Mouse (Mus musculus): ENCODE measurements around the gene Rbp1. TPM values are rescaled to one million over a fixed set of nuclear protein-coding genes. Genes with fewer than 3 reads are reported as not detected.

The Rbp1 gene
- total RNA-seq, 4 experiments from 2014 or later: 4.9 to 6.4 (median 5.8) TPM

DNA sequence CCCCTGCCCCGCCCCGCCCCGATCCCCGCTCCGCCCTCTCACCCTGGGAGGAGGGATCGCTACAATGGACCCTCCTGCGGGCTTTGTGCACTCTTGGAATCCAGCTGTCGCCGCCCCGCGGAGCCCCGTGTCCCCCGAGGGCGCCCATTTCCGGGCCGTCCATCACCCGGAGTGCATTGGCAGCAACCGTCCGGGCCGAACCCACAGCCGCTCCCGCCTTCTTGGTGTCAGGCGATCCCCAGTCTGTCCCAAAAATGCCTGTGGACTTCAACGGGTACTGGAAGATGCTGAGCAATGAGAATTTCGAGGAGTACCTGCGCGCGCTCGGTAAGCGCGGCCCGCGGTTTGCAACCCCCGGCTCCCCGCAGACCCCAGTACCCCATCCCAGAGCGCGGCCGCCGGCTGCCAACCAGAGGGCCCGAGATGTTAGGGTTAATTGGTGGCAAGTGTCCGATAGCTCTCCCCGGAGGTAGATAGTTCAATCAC is 2.0 kb downstream of the Rbp1 start:
- DNase-seq (ENCODE audit: low spot score in 2 of 2): no peak

DNA sequence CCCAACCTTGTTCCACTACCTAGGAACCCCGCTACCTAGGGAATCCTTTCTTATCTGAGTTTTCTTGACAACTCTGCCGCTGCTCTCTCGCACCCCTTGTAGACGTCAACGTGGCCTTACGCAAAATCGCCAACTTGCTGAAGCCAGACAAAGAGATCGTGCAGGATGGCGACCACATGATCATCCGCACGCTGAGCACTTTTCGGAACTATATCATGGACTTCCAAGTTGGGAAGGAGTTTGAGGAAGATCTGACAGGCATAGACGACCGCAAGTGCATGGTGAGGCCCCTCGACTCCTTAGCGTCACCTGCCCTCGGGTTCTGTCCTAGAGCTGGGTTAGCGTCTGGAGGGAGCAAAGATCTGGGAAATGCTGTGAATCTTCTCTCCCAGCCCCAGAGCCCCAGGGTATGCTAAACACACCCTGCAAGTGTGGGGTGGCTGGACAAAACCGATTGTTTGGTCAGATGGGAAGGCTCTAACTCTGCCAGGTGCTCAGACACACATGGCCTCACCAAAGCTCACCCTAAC is 2.7 kb downstream of the Rbp1 start:
- DNase-seq (ENCODE audit: low spot score in 2 of 2): no peak

DNA sequence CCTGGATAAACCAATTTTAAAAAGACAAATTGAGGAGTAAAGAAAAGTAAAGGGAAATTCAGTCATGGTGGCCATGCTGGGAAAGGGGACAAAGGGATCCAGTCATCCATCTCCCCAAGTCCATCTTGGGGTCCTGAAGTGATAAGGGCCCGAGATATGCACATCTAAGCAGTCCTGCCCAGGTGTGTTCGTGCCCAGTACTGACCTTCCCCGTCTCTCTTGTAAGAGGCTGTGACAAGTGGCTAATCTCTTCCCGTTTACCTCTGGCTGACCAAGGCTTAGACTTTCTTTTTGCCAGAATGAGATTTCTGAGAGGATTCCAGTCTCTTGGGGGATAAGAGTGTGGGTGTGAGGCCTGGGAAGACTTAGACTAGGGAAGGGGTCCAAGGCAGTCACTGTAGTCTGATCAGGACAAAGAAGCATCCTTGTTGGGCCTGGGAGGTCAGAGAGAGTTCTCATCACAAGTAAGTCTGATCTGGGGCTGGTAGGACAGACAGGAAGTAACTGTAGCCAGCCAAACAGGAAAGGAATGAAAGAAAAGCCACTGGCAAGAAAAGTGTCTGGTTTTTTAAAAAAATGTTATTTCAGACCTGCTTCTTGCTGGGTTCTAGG is 5.3 kb downstream of the Rbp1 start:
- no peak for DNase-seq (ENCODE audit: low spot score in 2 of 2)

GRCm38 (mm10) chr9:98428783-98429182 is 6.0 kb downstream of the Rbp1 start:
- DNase-seq (ENCODE audit: low spot score in 2 of 2): no peak

DNA sequence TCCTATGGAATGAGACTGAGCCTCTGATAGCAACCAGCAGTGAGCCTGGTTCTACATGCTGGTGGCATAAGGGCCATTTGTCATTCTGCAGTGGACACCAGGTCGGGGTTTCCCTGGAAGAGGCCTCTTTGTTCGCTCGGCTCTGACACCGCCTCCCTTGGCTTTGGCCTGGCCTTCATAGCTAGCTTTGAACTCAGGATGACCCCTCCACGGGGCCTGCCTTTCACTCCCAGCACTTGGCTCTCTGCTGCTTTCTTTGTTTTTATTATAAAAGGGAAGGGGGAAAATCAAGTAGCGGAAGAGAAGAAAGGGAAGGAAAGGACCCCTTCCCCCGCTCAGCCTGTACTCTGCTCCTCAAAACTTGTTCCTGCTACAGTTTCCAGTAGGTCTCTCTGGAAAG is 7.0 kb downstream of the Rbp1 start:
- DNase-seq (ENCODE audit: low spot score in 2 of 2): no peak

DNA sequence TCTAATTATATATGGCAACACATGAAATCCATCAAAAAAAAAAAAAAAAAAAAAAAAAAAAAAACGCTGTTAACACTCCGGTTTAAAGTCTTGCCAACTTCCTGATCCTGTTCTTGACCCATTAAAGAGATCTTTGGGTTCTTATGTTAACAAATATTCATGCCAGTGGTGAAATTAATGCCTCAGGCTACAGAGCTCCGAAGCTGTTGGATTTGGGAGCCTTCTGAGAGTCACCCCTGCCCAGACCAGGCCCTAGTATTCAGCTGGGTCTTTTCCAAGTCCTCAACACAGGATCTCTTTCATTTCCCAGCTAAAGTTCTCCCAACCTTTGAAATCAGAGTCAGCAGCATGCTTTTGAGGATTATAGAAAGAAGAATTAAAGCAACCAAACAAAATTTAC is 7.8 kb downstream of the Rbp1 start:
- DNase-seq (ENCODE audit: low spot score in 2 of 2): no peak

GRCm38 (mm10) chr9:98433021-98433420 is 10.3 kb downstream of the Rbp1 start:
- no peak for DNase-seq (ENCODE audit: low spot score in 2 of 2)

DNA sequence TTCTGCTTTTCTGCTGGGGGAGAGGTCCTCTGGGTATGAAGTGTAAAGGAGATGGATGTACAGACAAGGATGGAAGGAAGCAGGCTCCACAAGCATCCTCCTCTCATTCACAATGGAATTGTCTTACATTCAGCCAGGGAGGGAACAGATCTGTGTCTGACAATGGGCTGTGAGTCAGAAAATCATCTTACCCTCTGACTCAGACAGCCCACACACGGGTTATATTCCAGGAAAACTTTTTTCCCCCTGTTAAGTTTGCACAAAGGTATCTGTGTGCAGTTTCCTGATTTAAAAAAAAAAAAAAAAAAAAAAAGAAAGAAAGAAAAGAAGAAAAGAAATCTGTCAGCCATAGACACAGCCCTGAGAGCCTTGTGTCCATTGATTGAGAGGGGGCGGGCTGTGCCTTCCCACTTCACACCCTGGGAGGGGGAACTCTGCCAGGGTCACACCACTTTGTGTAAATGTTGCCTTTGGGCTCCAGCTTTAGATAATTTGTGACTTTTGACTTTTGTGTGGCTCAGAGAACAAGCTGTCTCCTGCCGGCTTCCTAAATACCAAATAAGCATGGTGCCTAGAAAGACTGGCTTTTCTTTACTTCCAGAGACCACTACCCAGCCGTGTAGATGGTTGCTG is 11.3 kb downstream of the Rbp1 start:
- no peak for DNase-seq (ENCODE audit: low spot score in 2 of 2)

DNA sequence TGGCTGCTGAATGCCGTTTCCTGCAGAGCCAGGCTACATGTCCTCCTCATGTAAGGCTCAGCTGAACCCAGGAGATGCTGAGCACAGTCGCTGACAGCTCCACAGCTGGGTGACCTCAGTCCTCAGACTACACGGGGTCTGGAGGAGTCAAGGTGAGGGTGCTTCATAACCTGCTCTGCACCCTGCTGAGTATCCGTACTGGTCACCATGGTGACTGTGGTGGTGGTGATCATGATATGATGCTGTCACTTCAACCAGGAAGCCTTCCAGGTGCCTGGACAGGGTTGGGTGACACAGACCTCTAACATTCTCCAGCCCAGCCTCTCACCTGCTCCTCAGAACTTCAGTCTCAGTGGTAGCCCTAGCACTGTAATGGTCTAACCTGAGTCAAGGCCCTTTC is 15.1 kb downstream of the Rbp1 start:
- DNase-seq (ENCODE audit: low spot score in 2 of 2): no peak

GRCm38 (mm10) chr9:98439091-98439490 is 16.3 kb downstream of the Rbp1 start:
- DNase-seq (ENCODE audit: low spot score in 2 of 2): no peak

- DNase-seq (ENCODE audit: low spot score in 2 of 2): no peak
These were observed 19.9 kb downstream of the Rbp1 start for GRCm38 (mm10) chr9:98442638-98443037.

DNA sequence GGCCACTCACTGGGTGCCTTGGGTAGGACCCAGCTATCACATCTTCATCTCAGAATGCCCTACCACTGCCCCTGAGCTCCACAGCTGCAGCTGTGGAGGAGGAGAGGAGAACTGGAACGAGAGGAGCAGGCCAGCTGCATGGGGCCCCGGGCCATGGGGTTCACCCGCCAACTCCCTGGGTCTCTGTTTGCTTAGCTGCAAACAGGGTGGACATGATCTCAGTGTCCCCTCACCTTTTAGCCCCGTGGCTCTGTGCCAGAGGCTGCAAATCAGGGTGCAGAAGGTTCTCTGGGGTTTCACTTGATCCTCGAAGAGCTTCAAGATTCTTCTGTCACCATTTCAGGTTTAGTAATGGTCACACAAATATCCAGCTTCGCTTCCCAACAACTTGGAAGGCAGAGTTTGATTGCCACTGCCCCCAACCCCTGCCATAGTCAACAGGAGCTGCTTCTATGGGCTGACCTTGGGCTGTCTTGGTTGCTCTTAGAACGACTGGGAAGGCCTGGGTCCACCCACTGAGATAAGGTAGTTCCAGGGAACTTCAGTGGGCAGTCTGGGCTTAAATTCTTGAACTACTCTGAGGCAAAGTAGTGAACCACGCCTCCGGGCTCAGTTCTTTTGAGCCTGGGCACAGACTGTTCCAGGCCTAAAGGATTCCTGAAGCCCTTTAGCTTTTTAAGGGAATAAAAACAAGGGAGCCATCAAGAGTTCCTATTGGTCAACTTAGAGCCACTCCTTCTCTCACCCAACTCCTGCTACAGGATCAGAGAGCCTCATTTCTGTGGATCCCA is 22.8 kb downstream of the Rbp1 start:
- DNase-seq (ENCODE audit: low spot score in 2 of 2): no peak

DNA sequence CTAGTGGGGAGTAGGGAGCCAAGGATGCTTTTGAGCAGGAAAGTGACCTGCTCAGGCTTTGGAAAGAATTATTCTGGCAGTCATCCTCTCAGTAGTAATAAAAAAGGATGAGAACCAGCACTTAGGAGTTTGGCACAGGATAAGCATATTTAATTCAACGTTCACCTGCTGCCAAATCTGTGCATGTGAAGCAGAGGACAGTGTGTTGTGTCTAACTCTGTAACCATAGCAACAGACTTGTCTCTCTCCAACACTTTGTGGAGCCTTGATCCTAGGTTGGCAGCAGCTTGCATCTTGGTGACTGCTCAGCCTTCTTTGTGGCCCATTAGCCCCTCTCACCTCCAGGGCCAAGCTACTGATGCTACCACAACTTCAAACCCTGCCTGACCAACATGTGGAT is 28.2 kb downstream of the Rbp1 start:
- peak in 1 of 2 experiments; percentile 19 for DNase-seq (ENCODE audit: low spot score in 2 of 2)

- no peak for DNase-seq (ENCODE audit: low spot score in 2 of 2)
These were observed 43.9 kb downstream of the Rbp1 start for GRCm38 (mm10) chr9:98466709-98467108.

GRCm38 (mm10) chr9:98480172-98480749 is 57.5 kb downstream of the Rbp1 start:
- no peak for DNase-seq (ENCODE audit: low spot score in 2 of 2)

- no peak for DNase-seq (ENCODE audit: low spot score in 2 of 2)
These were observed 59.5 kb downstream of the Rbp1 start for GRCm38 (mm10) chr9:98482256-98482655.

- no peak for DNase-seq (ENCODE audit: low spot score in 2 of 2)
These were observed 62.3 kb downstream of the Rbp1 start for GRCm38 (mm10) chr9:98485020-98485419.

- no peak for DNase-seq (ENCODE audit: low spot score in 2 of 2)
These were observed 63.1 kb downstream of the Rbp1 start, which contains the start of gene Rbp2 for GRCm38 (mm10) chr9:98485815-98486214. Gene Rbp2 (plus strand): TSS chr9:98486115.

- no peak for DNase-seq (ENCODE audit: low spot score in 2 of 2)
These were observed 64.5 kb downstream of the Rbp1 start for GRCm38 (mm10) chr9:98487273-98487672.

- no peak for DNase-seq (ENCODE audit: low spot score in 2 of 2)
These were observed 66.8 kb downstream of the Rbp1 start for GRCm38 (mm10) chr9:98489532-98489931.

DNA sequence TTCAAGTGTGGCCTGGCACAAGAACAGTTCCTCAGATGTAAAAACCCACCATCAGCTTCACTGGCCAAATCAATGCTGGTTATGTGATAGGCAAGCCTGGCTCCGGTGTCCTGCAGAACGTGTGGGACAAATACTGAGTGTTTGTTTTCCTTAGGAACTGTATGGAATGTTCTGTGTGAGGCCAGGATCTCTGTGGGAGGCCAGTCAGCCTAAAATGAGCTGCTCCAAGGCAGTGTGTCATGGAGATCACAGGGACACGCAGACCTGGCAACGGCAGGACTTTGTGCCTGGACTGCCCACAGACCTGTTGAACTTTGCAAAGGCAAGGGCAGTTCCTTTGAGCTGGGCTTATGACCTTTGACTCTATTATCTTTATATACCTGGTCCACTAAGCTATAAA is 67.4 kb downstream of the Rbp1 start:
- no peak for DNase-seq (ENCODE audit: low spot score in 2 of 2)

DNA sequence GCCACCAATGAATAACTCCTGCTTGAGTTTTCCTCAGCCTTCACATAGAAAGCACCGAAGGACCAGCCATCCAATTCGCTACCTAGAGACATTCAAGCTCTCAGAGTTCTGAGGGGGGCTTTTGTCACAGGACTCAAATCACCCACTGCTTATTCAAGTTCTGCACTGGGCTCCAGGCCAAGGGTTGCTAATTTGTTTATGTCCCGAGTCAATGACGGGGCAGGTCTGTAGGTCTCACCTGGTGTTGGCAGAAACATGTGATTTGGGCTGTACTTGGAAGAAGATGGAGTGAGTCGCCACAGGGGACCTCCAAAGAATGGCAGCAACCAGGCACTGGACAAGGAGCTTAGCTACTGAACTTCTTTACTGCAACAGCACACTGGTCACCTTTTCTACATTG is 68.3 kb downstream of the Rbp1 start:
- no peak for DNase-seq (ENCODE audit: low spot score in 2 of 2)
